Mouse (Mus musculus): ENCODE measurements at regions not wholly inside any gene's neighbourhood (a gene's known extent, or its start where the extent isn't known, plus 50 kb on each side); places are given as distances from the start of the nearest gene placed in this dataset.

DNA sequence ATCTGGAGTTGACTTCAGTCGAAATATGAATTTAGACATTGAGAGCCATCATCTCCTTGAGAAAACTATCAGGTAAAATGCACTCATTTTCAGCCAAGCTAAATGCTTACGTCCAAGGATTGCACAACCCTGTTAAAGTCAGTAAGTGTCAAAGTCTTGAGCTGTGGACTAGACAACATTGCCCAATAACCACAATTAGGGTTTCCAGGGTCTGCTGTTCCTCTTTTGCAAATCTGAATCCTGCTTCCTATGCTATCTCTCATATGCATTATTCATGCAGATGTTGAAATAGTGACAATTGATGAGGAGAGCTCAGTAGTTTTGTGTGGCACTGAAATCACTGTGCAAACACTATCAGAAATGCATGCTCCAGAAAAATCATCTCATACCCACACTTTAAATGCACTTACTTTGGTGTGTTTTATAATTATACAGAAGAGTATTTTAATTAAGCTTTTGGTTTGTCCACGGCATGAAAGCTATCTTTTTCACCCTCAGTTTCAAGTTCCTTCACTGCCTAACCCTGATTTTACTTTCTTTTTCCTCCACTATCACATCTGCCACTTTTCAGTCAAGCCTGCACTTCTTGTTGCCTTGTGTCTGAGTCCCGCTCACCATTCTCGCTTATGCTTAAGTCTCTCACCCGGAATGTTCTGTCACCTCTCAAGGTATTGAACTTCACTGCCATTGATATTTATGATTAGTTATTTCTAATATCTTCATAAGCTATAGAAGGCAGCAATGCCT lies 429.4 kb upstream of the Mef2c start:
- no peaks in the 10 kb centered on the region for H3K27me3 ChIP-seq (replicated peaks; ENCODE audit: control insufficient read depth, insufficient read depth, low read length)
- no peaks in the 10 kb centered on the region for H3K36me3 ChIP-seq (ENCODE audit: control insufficient read depth, insufficient read depth, low read length)
- WGBS: 89% methylated on average over 6 of the region's 6 CpGs
- H3K9me3 ChIP-seq (ENCODE audit: control insufficient read depth, low read length): no peaks in the 10 kb centered on the region
- H3K4me3 ChIP-seq (ENCODE audit: low read length): no peak overlapping the region
- no peak for ATAC-seq
- H3K4me1 ChIP-seq (ENCODE audit: control insufficient read depth, insufficient read depth, low read depth, low read length): no peaks in the 10 kb centered on the region
- no peak overlapping the region for H3K9ac ChIP-seq (ENCODE audit: low read depth, low read length)
- no peak overlapping the region for H3K27ac ChIP-seq (ENCODE audit: low read depth, low read length)
- no peak overlapping the region for H3K4me2 ChIP-seq (ENCODE audit: low read length)

DNA sequence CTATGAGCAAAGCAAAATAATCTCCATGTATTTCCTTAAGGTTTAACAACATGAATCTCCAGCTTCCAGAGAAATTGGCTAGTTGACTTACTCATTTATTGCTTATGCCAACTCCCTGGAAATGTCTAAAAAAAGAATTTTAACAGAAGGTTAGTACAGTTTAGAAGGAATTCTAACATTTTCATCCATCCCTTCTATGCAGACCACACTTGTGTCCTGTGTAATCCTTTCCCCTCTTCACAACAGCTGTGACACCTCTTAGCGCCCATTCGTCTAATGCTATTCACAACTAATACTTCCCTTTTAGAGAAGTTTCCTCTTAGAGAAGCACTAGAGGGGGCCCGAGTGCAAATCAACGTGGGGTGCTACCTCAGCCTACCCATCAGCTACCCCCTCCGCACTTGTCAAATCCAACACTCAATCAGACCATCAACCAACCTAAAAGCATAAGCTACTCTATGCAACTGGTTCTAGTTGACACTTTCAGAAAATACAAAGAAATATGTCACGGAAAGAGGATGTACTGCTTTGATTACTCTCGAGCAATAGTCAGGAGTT lies 428.4 kb upstream of the Mef2c start:
- no peak for ATAC-seq
- 67% methylated on average over 7 of the region's 7 CpGs for WGBS

DNA sequence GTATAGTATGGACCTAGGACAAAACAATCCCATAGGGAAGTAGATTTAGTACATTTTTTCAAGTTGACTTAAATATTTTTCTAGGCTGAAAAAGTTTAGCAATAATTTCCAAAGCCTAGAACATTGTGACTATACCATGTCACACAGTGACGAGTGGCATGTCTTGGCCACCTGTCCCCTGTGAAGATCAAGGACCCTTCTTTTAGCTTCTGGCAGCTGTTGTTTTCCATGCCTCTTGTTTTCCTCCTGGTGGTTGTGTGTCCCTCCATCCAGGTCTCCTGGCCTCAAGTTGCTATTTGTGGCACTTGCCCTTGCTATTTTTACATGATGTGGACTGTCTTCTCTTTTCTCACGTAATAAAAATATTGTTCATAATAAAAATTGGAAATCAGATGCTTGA lies 427.2 kb upstream of the Mef2c start:
- Histone ChIP-seq H3K27ac (ENCODE audit: low read depth, low read length) (no peak overlapping the region), H3K4me1 (ENCODE audit: control insufficient read depth, insufficient read depth, low read depth, low read length) (no peaks in the 10 kb centered on the region), H3K36me3 (ENCODE audit: control insufficient read depth, insufficient read depth, low read length) (no peaks in the 10 kb centered on the region), H3K9ac (ENCODE audit: low read depth, low read length) (no peak overlapping the region), H3K4me3 (ENCODE audit: low read length) (no peak overlapping the region), H3K4me2 (ENCODE audit: low read length) (no peak overlapping the region), H3K27me3 (replicated peaks; ENCODE audit: control insufficient read depth, insufficient read depth, low read length) (no peaks in the 10 kb centered on the region), H3K9me3 (ENCODE audit: control insufficient read depth, low read length) (no peaks in the 10 kb centered on the region)
- WGBS: 86% methylated on average over 2 of the region's 2 CpGs
- no peak for ATAC-seq

More for the DNA sequence above, 428.4 kb upstream of the Mef2c start:
- Histone ChIP-seq H3K4me3 (ENCODE audit: low read length) (no peak overlapping the region), H3K9ac (ENCODE audit: low read depth, low read length) (no peak overlapping the region), H3K27ac (ENCODE audit: low read depth, low read length) (no peak overlapping the region), H3K36me3 (ENCODE audit: control insufficient read depth, insufficient read depth, low read length) (no peaks in the 10 kb centered on the region), H3K9me3 (ENCODE audit: control insufficient read depth, low read length) (no peaks in the 10 kb centered on the region), H3K4me2 (ENCODE audit: low read length) (no peak overlapping the region), H3K4me1 (ENCODE audit: control insufficient read depth, insufficient read depth, low read depth, low read length) (no peaks in the 10 kb centered on the region), H3K27me3 (replicated peaks; ENCODE audit: control insufficient read depth, insufficient read depth, low read length) (no peaks in the 10 kb centered on the region)

GRCm38 (mm10) chr13:83077085-83077484 lies 426.7 kb upstream of the Mef2c start:
- Histone ChIP-seq H3K27me3 (replicated peaks; ENCODE audit: control insufficient read depth, insufficient read depth, low read length) (no peaks in the 10 kb centered on the region), H3K27ac (ENCODE audit: low read depth, low read length) (no peak overlapping the region), H3K36me3 (ENCODE audit: control insufficient read depth, insufficient read depth, low read length) (no peaks in the 10 kb centered on the region), H3K9ac (ENCODE audit: low read depth, low read length) (no peak overlapping the region), H3K4me3 (ENCODE audit: low read length) (no peak overlapping the region), H3K9me3 (ENCODE audit: control insufficient read depth, low read length) (no peaks in the 10 kb centered on the region), H3K4me1 (ENCODE audit: control insufficient read depth, insufficient read depth, low read depth, low read length) (no peaks in the 10 kb centered on the region), H3K4me2 (ENCODE audit: low read length) (no peak overlapping the region)
- 83% methylated on average over 1 of the region's 1 CpGs for WGBS
- ATAC-seq: no peak

- Histone ChIP-seq H3K9ac (ENCODE audit: low read depth, low read length) (no peak overlapping the region), H3K36me3 (ENCODE audit: control insufficient read depth, insufficient read depth, low read length) (no peaks in the 10 kb centered on the region), H3K27ac (ENCODE audit: low read depth, low read length) (no peak overlapping the region), H3K27me3 (replicated peaks; ENCODE audit: control insufficient read depth, insufficient read depth, low read length) (no peaks in the 10 kb centered on the region), H3K4me2 (ENCODE audit: low read length) (no peak overlapping the region), H3K9me3 (ENCODE audit: control insufficient read depth, low read length) (no peaks in the 10 kb centered on the region), H3K4me3 (ENCODE audit: low read length) (no peak overlapping the region), H3K4me1 (ENCODE audit: control insufficient read depth, insufficient read depth, low read depth, low read length) (no peaks in the 10 kb centered on the region)
- 73% methylated on average over 1 of the region's 1 CpGs for WGBS
- ATAC-seq: no peak
These were observed 424.5 kb upstream of the Mef2c start for GRCm38 (mm10) chr13:83079291-83079690.

GRCm38 (mm10) chr13:83084948-83085347 lies 418.9 kb upstream of the Mef2c start:
- WGBS: 85% methylated on average over 3 of the region's 3 CpGs
- H3K9me3 ChIP-seq (ENCODE audit: control insufficient read depth, low read length): no peaks in the 10 kb centered on the region
- H3K27ac ChIP-seq (ENCODE audit: low read depth, low read length): no peak overlapping the region
- H3K36me3 ChIP-seq (ENCODE audit: control insufficient read depth, insufficient read depth, low read length): no peaks in the 10 kb centered on the region
- H3K4me2 ChIP-seq (ENCODE audit: low read length): no peak overlapping the region
- H3K9ac ChIP-seq (ENCODE audit: low read depth, low read length): no peak overlapping the region
- H3K4me3 ChIP-seq (ENCODE audit: low read length): no peak overlapping the region
- ATAC-seq: no peak
- H3K4me1 ChIP-seq (ENCODE audit: control insufficient read depth, insufficient read depth, low read depth, low read length): no peaks in the 10 kb centered on the region
- H3K27me3 ChIP-seq (replicated peaks; ENCODE audit: control insufficient read depth, insufficient read depth, low read length): no peaks in the 10 kb centered on the region

GRCm38 (mm10) chr13:83099908-83100307 lies 403.9 kb upstream of the Mef2c start:
- WGBS: 74% methylated on average over 1 of the region's 1 CpGs
- Histone ChIP-seq H3K4me3 (ENCODE audit: low read length) (no peak overlapping the region), H3K9ac (ENCODE audit: low read depth, low read length) (no peak overlapping the region), H3K27me3 (replicated peaks; ENCODE audit: control insufficient read depth, insufficient read depth, low read length) (no peaks in the 10 kb centered on the region), H3K4me2 (ENCODE audit: low read length) (no peak overlapping the region), H3K36me3 (ENCODE audit: control insufficient read depth, insufficient read depth, low read length) (no peaks in the 10 kb centered on the region), H3K27ac (ENCODE audit: low read depth, low read length) (no peak overlapping the region), H3K4me1 (ENCODE audit: control insufficient read depth, insufficient read depth, low read depth, low read length) (no peaks in the 10 kb centered on the region), H3K9me3 (ENCODE audit: control insufficient read depth, low read length) (no peaks in the 10 kb centered on the region)
- ATAC-seq: no peak

- no peak overlapping the region for H3K4me2 ChIP-seq (ENCODE audit: low read length)
- H3K27ac ChIP-seq (ENCODE audit: low read depth, low read length): no peak overlapping the region
- H3K9me3 ChIP-seq (ENCODE audit: control insufficient read depth, low read length): no peaks in the 10 kb centered on the region
- no peaks in the 10 kb centered on the region; the same call in 1 of the 2 replicates for H3K4me1 ChIP-seq (ENCODE audit: control insufficient read depth, insufficient read depth, low read depth, low read length)
- no peak overlapping the region for H3K9ac ChIP-seq (ENCODE audit: low read depth, low read length)
- ATAC-seq: no peak
- 62% methylated on average over 3 of the region's 3 CpGs for WGBS
- H3K27me3 ChIP-seq (replicated peaks; ENCODE audit: control insufficient read depth, insufficient read depth, low read length): no peaks in the 10 kb centered on the region
- H3K36me3 ChIP-seq (ENCODE audit: control insufficient read depth, insufficient read depth, low read length): no peaks in the 10 kb centered on the region
- no peak overlapping the region for H3K4me3 ChIP-seq (ENCODE audit: low read length)
These were observed 393.2 kb upstream of the Mef2c start for GRCm38 (mm10) chr13:83110610-83111009.

DNA sequence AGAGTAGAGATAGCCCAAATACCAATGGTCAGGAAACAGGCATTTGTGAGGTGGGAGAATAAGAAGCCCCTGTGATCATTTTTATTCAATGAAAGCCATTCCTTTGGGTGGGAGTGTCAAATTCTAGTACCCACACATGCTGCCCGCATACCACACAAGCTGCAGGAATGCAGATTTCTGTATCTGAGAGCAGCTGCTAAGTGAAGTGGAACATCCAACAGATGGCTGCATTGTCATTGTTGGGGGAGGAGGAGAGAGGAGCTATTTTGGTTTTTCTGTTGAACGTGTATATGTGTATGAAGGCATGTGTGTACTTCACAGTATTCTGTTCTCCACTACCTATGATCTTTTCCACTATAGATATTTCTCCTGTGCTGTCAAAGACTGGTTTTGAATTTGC lies 392.3 kb upstream of the Mef2c start:
- H3K27ac ChIP-seq (ENCODE audit: low read depth, low read length): no peak overlapping the region
- no peaks in the 10 kb centered on the region for H3K9me3 ChIP-seq (ENCODE audit: control insufficient read depth, low read length)
- no peak overlapping the region for H3K9ac ChIP-seq (ENCODE audit: low read depth, low read length)
- H3K4me1 ChIP-seq (ENCODE audit: control insufficient read depth, insufficient read depth, low read depth, low read length): no peaks in the 10 kb centered on the region; the same call in 1 of the 2 replicates
- WGBS: 9% methylated on average over 2 of the region's 2 CpGs
- H3K4me3 ChIP-seq (ENCODE audit: low read length): no peak overlapping the region
- H3K27me3 ChIP-seq (replicated peaks; ENCODE audit: control insufficient read depth, insufficient read depth, low read length): no peaks in the 10 kb centered on the region
- H3K4me2 ChIP-seq (ENCODE audit: low read length): no peak overlapping the region
- ATAC-seq: peak; percentile 85
- H3K36me3 ChIP-seq (ENCODE audit: control insufficient read depth, insufficient read depth, low read length): no peaks in the 10 kb centered on the region
